Comparison of ENCODE assay signal across 22 mouse cellular contexts in genomic region chr19:44677295-44677694, GRCm38 (mm10).
DNase-seq lines count a peak whose midpoint lies in the region; ATAC-seq lines count a peak whose summit lies in the region.
"Had no signal": no experiment of that assay in that cellular context is flagged by ENCODE, and none has a peak within 500 bp of the region (broad histone marks: within the 10 kb centered on the region; RNA-seq: fewer than 3 reads in every experiment).

No protein-coding gene starts in this region.

- ATAC-seq in forebrain, embryonic 16.5 days, result peak; percentile 22; the same call in 1 of the 2 replicates
- peak; percentile 87 for ATAC-seq in kidney, embryonic 14.5 days (ENCODE audit: low FRiP score, low TSS enrichment)
- ATAC-seq in kidney, embryonic 16.5 days (ENCODE audit: low FRiP score, low TSS enrichment), result peak; percentile 80
- ATAC-seq in neural tube, embryonic 14.5 days (ENCODE audit: low read depth), result peak; percentile 15; the same call in 1 of the 2 replicates
- ATAC-seq in neural tube, embryonic 15.5 days (ENCODE audit: low FRiP score), result no peak
- ATAC-seq: forebrain, embryonic 15.5 days had no signal

- peaks cover 13% of the 10 kb centered on the region for H3K4me1 ChIP-seq in forebrain, embryonic 16.5 days (replicated peaks; ENCODE audit: control insufficient read depth, insufficient read depth, low read length)
- H3K4me1 ChIP-seq in forebrain, embryonic 10.5 days, result peaks cover 35% of the 10 kb centered on the region
- H3K4me1 ChIP-seq in kidney, embryonic 14.5 days (ENCODE audit: control insufficient read depth, insufficient read depth, low read length), result peaks cover 20% of the 10 kb centered on the region
- peaks cover 22% of the 10 kb centered on the region for H3K4me1 ChIP-seq in kidney, embryonic 16.5 days (ENCODE audit: insufficient read depth, low read length)
- H3K4me1 ChIP-seq in neural tube, embryonic 14.5 days (ENCODE audit: control insufficient read depth, insufficient read depth, low read length), result peaks cover 7% of the 10 kb centered on the region
- peaks cover 41% of the 10 kb centered on the region for H3K4me1 ChIP-seq in neural tube, embryonic 15.5 days

- no peak overlapping the region for H3K27ac ChIP-seq in forebrain, embryonic 16.5 days (ENCODE audit: low read length)
- no peak overlapping the region for H3K27ac ChIP-seq in forebrain, embryonic 10.5 days
- no peak overlapping the region for H3K27ac ChIP-seq in kidney, embryonic 14.5 days (ENCODE audit: low read depth, low read length)
- H3K27ac ChIP-seq in kidney, embryonic 16.5 days (ENCODE audit: low read length), result no peak overlapping the region
- H3K27ac ChIP-seq in neural tube, embryonic 14.5 days (ENCODE audit: low read depth, low read length), result no peak overlapping the region
- no peak overlapping the region for H3K27ac ChIP-seq in neural tube, embryonic 15.5 days (replicated peaks)
- H3K27ac ChIP-seq: embryonic facial prominence, embryonic 13.5 days; embryonic facial prominence, embryonic 15.5 days; forebrain, embryonic 12.5 days; forebrain, embryonic 15.5 days had no signal

- H3K36me3 ChIP-seq in forebrain, embryonic 16.5 days (ENCODE audit: control insufficient read depth, insufficient read depth), result no peaks in the 10 kb centered on the region
- no peaks in the 10 kb centered on the region for H3K36me3 ChIP-seq in forebrain, embryonic 10.5 days (replicated peaks)
- H3K36me3 ChIP-seq in kidney, embryonic 14.5 days (ENCODE audit: control insufficient read depth, insufficient read depth, low read length), result no peaks in the 10 kb centered on the region
- no peaks in the 10 kb centered on the region for H3K36me3 ChIP-seq in kidney, embryonic 16.5 days (ENCODE audit: insufficient read depth, low read length)
- no peaks in the 10 kb centered on the region for H3K36me3 ChIP-seq in neural tube, embryonic 14.5 days (ENCODE audit: control insufficient read depth, insufficient read depth, low read length)
- no peaks in the 10 kb centered on the region for H3K36me3 ChIP-seq in neural tube, embryonic 15.5 days
- H3K36me3 ChIP-seq: embryonic facial prominence, embryonic 13.5 days; embryonic facial prominence, embryonic 15.5 days; forebrain, embryonic 12.5 days; forebrain, embryonic 15.5 days had no signal

- WGBS in forebrain, embryonic 16.5 days, result 46% methylated on average over 8 of the region's 8 CpGs
- 62% methylated on average over 8 of the region's 8 CpGs for WGBS in forebrain, embryonic 10.5 days
- 22% methylated on average over 8 of the region's 8 CpGs for WGBS in kidney, embryonic 14.5 days
- WGBS in kidney, embryonic 16.5 days, result 24% methylated on average over 8 of the region's 8 CpGs
- WGBS in neural tube, embryonic 14.5 days, result 47% methylated on average over 8 of the region's 8 CpGs
- WGBS in neural tube, embryonic 15.5 days, result 53% methylated on average over 8 of the region's 8 CpGs

- DNase-seq in forebrain, embryonic 10.5 days (ENCODE audit: extremely low spot score, low spot score), result no peak
- DNase-seq in kidney, postnatal 10 days, result no peak
- DNase-seq in kidney, adult 11 months, result no peak
- DNase-seq: adrenal gland, adult 2 months; adrenal gland, postnatal 10 days; adrenal gland, postnatal 25 days; cerebellum, adult 11 months; cerebellum, adult 18-20 months; cerebellum, adult 8-10 months; cerebellum, adult 9-11 months; cerebellum, postnatal 36 days; embryo, embryonic 11 days had no signal

- no peak overlapping the region for H3K4me2 ChIP-seq in forebrain, embryonic 16.5 days (ENCODE audit: low read length)
- H3K4me2 ChIP-seq in kidney, embryonic 14.5 days (replicated peaks; ENCODE audit: low read depth, low read length), result no peak overlapping the region
- no peak overlapping the region for H3K4me2 ChIP-seq in kidney, embryonic 16.5 days (replicated peaks; ENCODE audit: low read depth, low read length)
- H3K4me2 ChIP-seq in neural tube, embryonic 14.5 days (ENCODE audit: low read depth, low read length), result no peak overlapping the region
- no peak overlapping the region for H3K4me2 ChIP-seq in neural tube, embryonic 15.5 days
- H3K4me2 ChIP-seq: embryonic facial prominence, embryonic 13.5 days; embryonic facial prominence, embryonic 15.5 days; forebrain, embryonic 15.5 days had no signal

- peaks cover 88% of the 10 kb centered on the region for H3K27me3 ChIP-seq in forebrain, embryonic 16.5 days (replicated peaks; ENCODE audit: control insufficient read depth, insufficient read depth, low read length)
- peaks cover 100% of the 10 kb centered on the region for H3K27me3 ChIP-seq in forebrain, embryonic 10.5 days (ENCODE audit: poor library complexity, severe bottlenecking)
- peaks cover 69% of the 10 kb centered on the region for H3K27me3 ChIP-seq in kidney, embryonic 14.5 days (ENCODE audit: control insufficient read depth, insufficient read depth, low read length)
- H3K27me3 ChIP-seq in kidney, embryonic 16.5 days (ENCODE audit: insufficient read depth, low read length), result peaks cover 72% of the 10 kb centered on the region
- H3K27me3 ChIP-seq in neural tube, embryonic 14.5 days (ENCODE audit: control insufficient read depth, insufficient read depth, low read length), result peaks cover 26% of the 10 kb centered on the region
- peaks cover 81% of the 10 kb centered on the region for H3K27me3 ChIP-seq in neural tube, embryonic 15.5 days (replicated peaks)

- H3K9ac ChIP-seq in forebrain, embryonic 16.5 days (replicated peaks; ENCODE audit: low read depth, low read length), result no peak overlapping the region
- H3K9ac ChIP-seq in kidney, embryonic 14.5 days (ENCODE audit: low read depth, low read length), result no peak overlapping the region
- H3K9ac ChIP-seq in kidney, embryonic 16.5 days (replicated peaks; ENCODE audit: low read length), result no peak overlapping the region
- H3K9ac ChIP-seq in neural tube, embryonic 14.5 days (replicated peaks; ENCODE audit: low read depth, low read length), result no peak overlapping the region
- no peak overlapping the region for H3K9ac ChIP-seq in neural tube, embryonic 15.5 days (replicated peaks)
- H3K9ac ChIP-seq: embryonic facial prominence, embryonic 13.5 days; embryonic facial prominence, embryonic 15.5 days; forebrain, embryonic 12.5 days; forebrain, embryonic 15.5 days had no signal

- no peaks in the 10 kb centered on the region for H3K9me3 ChIP-seq in forebrain, embryonic 16.5 days (ENCODE audit: control insufficient read depth, low read length)
- no peaks in the 10 kb centered on the region for H3K9me3 ChIP-seq in forebrain, embryonic 10.5 days
- no peaks in the 10 kb centered on the region for H3K9me3 ChIP-seq in kidney, embryonic 14.5 days (ENCODE audit: control insufficient read depth, low read length)
- no peaks in the 10 kb centered on the region for H3K9me3 ChIP-seq in kidney, embryonic 16.5 days (ENCODE audit: low read length)
- no peaks in the 10 kb centered on the region for H3K9me3 ChIP-seq in neural tube, embryonic 14.5 days (ENCODE audit: control insufficient read depth, low read length)
- no peaks in the 10 kb centered on the region for H3K9me3 ChIP-seq in neural tube, embryonic 15.5 days (replicated peaks)
- H3K9me3 ChIP-seq: embryonic facial prominence, embryonic 13.5 days; embryonic facial prominence, embryonic 15.5 days; forebrain, embryonic 12.5 days; forebrain, embryonic 15.5 days had no signal

- H3K4me3 ChIP-seq in forebrain, embryonic 16.5 days (replicated peaks; ENCODE audit: low read length), result no peak overlapping the region
- H3K4me3 ChIP-seq in forebrain, embryonic 10.5 days, result no peak overlapping the region
- no peak overlapping the region for H3K4me3 ChIP-seq in kidney, embryonic 14.5 days (ENCODE audit: low read length)
- no peak overlapping the region for H3K4me3 ChIP-seq in kidney, embryonic 16.5 days (ENCODE audit: low read length)
- H3K4me3 ChIP-seq in neural tube, embryonic 14.5 days (ENCODE audit: low read depth, low read length), result no peak overlapping the region
- H3K4me3 ChIP-seq in neural tube, embryonic 15.5 days (replicated peaks), result no peak overlapping the region
- H3K4me3 ChIP-seq: embryonic facial prominence, embryonic 13.5 days; embryonic facial prominence, embryonic 15.5 days; erythroblast, embryonic 14.5 days; forebrain, embryonic 12.5 days; forebrain, embryonic 15.5 days had no signal
